Mouse (Mus musculus) brown adipose tissue, adult 24 weeks (tissue): Measurements from ENCODE around the gene Krt20. TPM values are rescaled to one million over a fixed set of nuclear protein-coding genes. Genes with fewer than 3 reads are reported as not detected.

Experiments used
- H3K27ac ChIP-seq: fragments of 200-500 bp; replicated peaks from 2 replicates; pipeline ENCODE4 v1.5.1; 2012; ENCODE audit warnings: low read depth, mild to moderate bottlenecking, low read length
- H3K4me1 ChIP-seq: fragments of 200-500 bp; 2 replicates; pipeline ENCODE4 v1.6.1; 2012; ENCODE audit warnings: low read length, mixed read lengths; ENCODE audit not compliant: control insufficient read depth, insufficient read depth, insufficient read length
- H3K4me3 ChIP-seq: fragments of 200-500 bp; 2 replicates; pipeline ENCODE4 v1.5.1; 2012; ENCODE audit warnings: low read depth, mild to moderate bottlenecking, low read length, moderate library complexity; ENCODE audit not compliant: insufficient read depth
- polyA plus RNA-seq: library from polyadenylated mRNA; stranded (reverse); fragments of >200 nt; gene quantifications from 2 replicates; pipeline ENCODE4 v1.2.4, GENCODE M21; 2012; ENCODE audit not compliant: missing spikeins, insufficient read depth, insufficient read length

Krt20 gene
- polyA plus RNA-seq, 1 experiment = not detected

GRCm38 (mm10) chr11:99436625-99437024 lies 1.3 kb downstream of the Krt20 start:
- H3K27ac ChIP-seq = no peak overlapping the region
- no peak overlapping the region for H3K4me3 ChIP-seq
- no peaks in the 10 kb centered on the region for H3K4me1 ChIP-seq

DNA sequence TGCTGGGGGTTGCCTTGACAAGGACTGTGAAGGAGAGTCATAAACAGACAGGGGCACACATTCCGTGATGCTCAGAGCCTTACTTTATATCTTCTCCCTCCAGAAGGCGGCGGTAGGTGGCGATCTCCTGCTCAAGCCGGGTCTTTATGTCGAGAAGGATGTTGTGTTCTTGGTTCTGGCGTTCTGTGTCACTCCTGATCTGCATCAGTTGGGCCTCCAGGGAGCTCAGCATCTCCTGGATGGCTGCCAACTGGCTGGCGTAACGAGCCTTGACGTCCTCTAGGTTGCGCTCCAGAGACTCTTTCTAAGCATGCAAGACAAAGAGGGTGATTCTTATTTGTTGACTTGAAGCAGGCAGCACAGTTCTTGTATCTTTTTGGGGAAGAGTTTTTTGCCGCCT lies 7.3 kb downstream of the Krt20 start:
- no peaks in the 10 kb centered on the region for H3K4me1 ChIP-seq
- H3K27ac ChIP-seq = no peak overlapping the region
- no peak overlapping the region for H3K4me3 ChIP-seq

- H3K27ac ChIP-seq = no peak within 1 kb of the TSS
- H3K4me3 ChIP-seq = no peak within 1 kb of the TSS
These were observed 15.8 kb downstream of the Krt20 start, which contains the start of gene Krt12 for GRCm38 (mm10) chr11:99422159-99422558. Gene Krt12, minus strand, starts transcription at chr11:99422259.

GRCm38 (mm10) chr11:99420586-99420985 lies 17.4 kb downstream of the Krt20 start:
- Histone ChIP-seq H3K4me1 (no peaks in the 10 kb centered on the region), H3K4me3 (no peak overlapping the region)

More at GRCm38 (mm10) chr11:99422159-99422558, 15.8 kb downstream of the Krt20 start, which contains the start of gene Krt12:
- no peaks in the 10 kb centered on the region for H3K4me1 ChIP-seq

DNA sequence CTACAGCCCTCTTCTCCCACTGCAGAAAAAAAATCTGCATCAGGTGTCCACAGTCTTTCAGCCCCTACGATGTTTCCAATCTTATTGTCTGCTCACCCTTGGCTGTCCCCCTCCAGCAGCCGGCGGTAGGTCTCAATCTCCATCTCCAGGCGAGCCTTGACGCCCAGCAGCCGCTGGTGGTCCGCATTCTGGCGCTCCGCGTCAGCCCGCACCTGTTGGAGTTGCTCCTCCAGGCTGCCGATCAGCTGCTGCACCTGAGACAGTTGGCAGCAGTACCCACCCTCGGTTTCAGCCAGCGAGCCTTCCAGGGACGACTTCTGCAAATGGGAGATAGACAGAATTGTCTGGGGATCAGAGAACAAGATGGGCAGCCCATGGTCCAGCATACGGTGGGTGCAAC lies 20.1 kb downstream of the Krt20 start:
- Histone ChIP-seq H3K4me1 (no peaks in the 10 kb centered on the region), H3K4me3 (no peak overlapping the region), H3K27ac (no peak overlapping the region)

More at GRCm38 (mm10) chr11:99420586-99420985, 17.4 kb downstream of the Krt20 start:
- H3K27ac ChIP-seq = no peak overlapping the region

- H3K27ac ChIP-seq = no peak overlapping the region
- H3K4me1 ChIP-seq = no peaks in the 10 kb centered on the region
- no peak overlapping the region for H3K4me3 ChIP-seq
These were observed 21.0 kb downstream of the Krt20 start for GRCm38 (mm10) chr11:99416902-99417301.

GRCm38 (mm10) chr11:99414463-99415147 lies 23.3 kb downstream of the Krt20 start:
- Histone ChIP-seq H3K27ac (no peak overlapping the region), H3K4me1 (no peaks in the 10 kb centered on the region), H3K4me3 (no peak overlapping the region)

- Histone ChIP-seq H3K4me1 (no peaks in the 10 kb centered on the region), H3K4me3 (no peak overlapping the region), H3K27ac (no peak overlapping the region)
These were observed 24.7 kb downstream of the Krt20 start for GRCm38 (mm10) chr11:99413247-99413646.

GRCm38 (mm10) chr11:99406186-99406585 lies 31.8 kb downstream of the Krt20 start:
- Histone ChIP-seq H3K4me3 (no peak overlapping the region), H3K4me1 (no peaks in the 10 kb centered on the region), H3K27ac (no peak overlapping the region)

GRCm38 (mm10) chr11:99399956-99400549 lies 37.9 kb downstream of the Krt20 start:
- H3K27ac ChIP-seq = no peak overlapping the region
- H3K4me1 ChIP-seq = no peaks in the 10 kb centered on the region

GRCm38 (mm10) chr11:99398832-99399231 lies 39.1 kb downstream of the Krt20 start:
- Histone ChIP-seq H3K4me1 (no peaks in the 10 kb centered on the region), H3K4me3 (no peak overlapping the region), H3K27ac (no peak overlapping the region)

More at GRCm38 (mm10) chr11:99399956-99400549, 37.9 kb downstream of the Krt20 start:
- H3K4me3 ChIP-seq = no peak overlapping the region

DNA sequence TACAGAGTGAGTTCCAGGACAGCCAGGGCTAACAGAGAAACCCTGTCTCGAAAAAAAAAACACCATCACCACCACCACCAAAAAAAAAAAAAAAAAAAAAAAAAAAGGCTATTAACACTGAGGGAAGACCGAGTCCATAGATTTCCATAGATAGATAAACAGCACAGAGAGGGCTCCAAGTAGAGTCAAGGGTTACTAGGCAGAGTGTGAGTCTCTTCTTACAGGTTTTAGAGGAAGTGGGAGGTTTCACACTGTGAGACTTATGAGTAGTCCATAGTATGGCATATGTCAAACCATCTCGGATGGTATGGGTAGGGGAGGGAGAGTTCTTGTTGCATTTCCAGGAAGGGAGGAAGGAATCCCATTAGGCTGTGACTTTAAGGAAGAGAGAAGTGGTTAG lies 39.9 kb downstream of the Krt20 start:
- Histone ChIP-seq H3K27ac (no peak overlapping the region), H3K4me1 (no peaks in the 10 kb centered on the region), H3K4me3 (no peak overlapping the region)

DNA sequence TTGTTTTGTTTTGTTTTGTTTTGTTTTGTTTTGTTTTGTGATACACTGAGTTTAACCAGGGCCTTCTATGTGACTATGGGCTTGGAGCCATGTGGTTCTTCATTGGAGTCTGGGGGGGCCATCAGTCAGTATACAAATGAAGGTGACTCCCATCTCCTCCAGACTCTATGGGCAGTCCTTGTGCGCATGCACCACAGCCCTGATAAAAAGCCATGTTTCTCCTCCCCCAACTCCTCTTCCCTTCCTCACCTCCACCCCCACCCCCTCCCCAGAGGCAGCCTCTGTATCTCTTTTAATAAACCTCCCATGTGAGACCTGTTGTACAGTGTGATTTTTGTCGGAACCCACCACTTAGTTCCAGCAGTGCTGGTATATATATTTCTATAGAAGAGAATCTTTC lies 41.3 kb downstream of the Krt20 start:
- H3K4me1 ChIP-seq = no peaks in the 10 kb centered on the region
- H3K27ac ChIP-seq = no peak overlapping the region
- H3K4me3 ChIP-seq = no peak overlapping the region

DNA sequence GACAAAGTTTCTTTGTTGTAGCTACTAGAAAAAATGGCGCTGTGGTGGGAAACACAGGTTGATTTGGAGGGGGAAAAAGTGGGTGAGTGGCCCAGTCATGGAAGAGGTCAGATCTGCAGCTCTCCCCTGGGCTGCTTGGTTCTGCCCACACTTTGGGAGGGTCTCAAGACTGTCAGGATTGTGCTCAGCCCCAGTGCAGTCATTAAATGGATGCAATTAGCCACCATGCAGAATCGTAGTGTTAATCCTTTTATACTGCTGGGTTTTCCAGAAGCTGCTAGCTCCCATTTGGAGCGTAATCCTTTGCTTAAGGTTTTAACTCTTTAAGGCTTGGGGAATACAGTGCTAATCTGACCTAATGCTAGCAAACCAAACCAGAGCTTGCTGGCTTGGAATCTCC lies 41.9 kb downstream of the Krt20 start:
- Histone ChIP-seq H3K27ac (no peak overlapping the region), H3K4me3 (no peak overlapping the region), H3K4me1 (no peaks in the 10 kb centered on the region)

DNA sequence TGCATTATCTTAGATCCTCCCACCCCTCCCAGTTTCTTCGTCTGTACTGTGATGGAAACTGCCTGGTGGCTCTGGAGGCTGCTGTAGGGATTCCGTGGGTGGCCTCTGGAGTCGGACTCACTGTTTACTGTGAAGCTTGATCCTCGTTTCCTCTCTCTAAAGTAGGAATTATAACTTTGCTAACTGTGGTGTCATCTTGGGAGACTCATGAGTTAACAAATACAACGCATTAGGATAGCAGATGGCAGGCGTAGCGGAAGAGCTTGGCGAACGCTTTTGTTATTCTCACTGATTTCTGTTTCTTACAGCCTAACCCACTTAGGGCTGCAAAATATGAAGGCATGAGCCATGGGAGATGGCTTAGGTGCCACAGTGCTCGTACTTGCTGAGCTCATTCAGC lies 45.5 kb downstream of the Krt20 start:
- H3K4me1 ChIP-seq = no peaks in the 10 kb centered on the region
- no peak overlapping the region for H3K4me3 ChIP-seq
- H3K27ac ChIP-seq = no peak overlapping the region

DNA sequence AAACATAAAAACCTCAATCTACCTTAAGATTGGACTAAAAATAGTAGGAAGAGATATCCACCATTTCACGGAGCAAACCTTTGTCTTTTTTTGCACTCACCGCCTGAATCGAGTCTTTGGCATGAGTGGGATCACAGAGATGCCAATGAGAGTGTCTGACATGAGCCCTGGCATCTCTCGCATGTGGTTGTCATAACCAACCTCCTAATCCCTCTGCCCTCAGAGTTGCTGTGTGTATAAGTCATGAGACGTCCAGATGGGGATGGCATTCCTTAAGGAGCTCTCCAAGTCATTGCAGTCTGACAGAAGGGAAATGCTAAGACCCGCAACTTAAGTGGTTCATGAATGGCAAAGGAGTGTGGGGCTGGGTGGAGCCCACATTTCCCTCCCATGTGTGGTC lies 46.6 kb downstream of the Krt20 start:
- H3K27ac ChIP-seq = no peak overlapping the region
- H3K4me1 ChIP-seq = no peaks in the 10 kb centered on the region
- H3K4me3 ChIP-seq = no peak overlapping the region
